Mouse (Mus musculus): ENCODE data around the gene D430041D05Rik. TPM values are rescaled to one million over a fixed set of nuclear protein-coding genes. Genes with fewer than 3 reads are reported as not detected.
"Not testable (repeated sequence)": the region's sequence is repeated elsewhere in the genome, so short reads cannot be mapped to it uniquely, and the experiment has no call there.

D430041D05Rik gene
- polyA plus RNA-seq, 1 experiment = not detected

GRCm38 (mm10) chr2:104122505-104123378 lies 288.1 kb downstream of the D430041D05Rik start, which contains the start of gene A930018P22Rik:
TSS of gene A930018P22Rik (plus strand) at chr2:104122769.
- 0 out of 2 replicates have a peak, but pooled peaks cover 3% of the 10 kb centered on the region for H3K4me1 ChIP-seq (ENCODE audit: control insufficient read depth, insufficient read depth, low read length)

GRCm38 (mm10) chr2:104121681-104122504 lies 288.9 kb downstream of the D430041D05Rik start:
- H3K4me3 ChIP-seq (ENCODE audit: insufficient read depth, low read length) = no peak overlapping the region

More at GRCm38 (mm10) chr2:104122505-104123378, 288.1 kb downstream of the D430041D05Rik start, which contains the start of gene A930018P22Rik:
- peak within 1 kb of the TSS; percentile 55 for H3K4me3 ChIP-seq (ENCODE audit: insufficient read depth, low read length)
- H3K27ac ChIP-seq (ENCODE audit: insufficient read depth, low read length) = peak within 1 kb of the TSS; percentile 14; the same call in 1 of the 2 replicates
- TF ChIP-seq POLR2A (IDR thresholded peaks at IDR 0.05; ENCODE audit: low read depth, low read length) (no peak), CTCF (IDR thresholded peaks at IDR 0.05; ENCODE audit: borderline replicate concordance, insufficient read depth, low read length) (no peak)

DNA sequence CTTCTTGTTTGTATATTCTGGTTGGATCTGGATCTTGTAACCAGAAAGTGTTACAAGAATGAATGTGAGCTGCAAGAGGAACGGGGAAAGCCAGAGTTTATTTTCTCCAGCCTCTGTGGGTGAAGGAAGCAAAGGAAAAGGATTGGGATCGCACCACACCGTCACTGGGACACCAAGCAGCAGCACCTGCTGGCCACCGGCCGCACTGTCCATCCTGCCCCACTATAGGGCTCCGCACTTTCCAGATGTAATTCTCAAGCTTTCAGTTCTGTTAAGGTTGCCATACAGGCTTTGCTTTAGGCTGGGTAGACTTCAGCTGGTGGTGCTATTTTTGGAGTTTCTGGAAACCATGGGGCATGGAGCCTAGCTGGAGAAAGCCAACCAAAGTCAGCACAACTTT lies 290.5 kb downstream of the D430041D05Rik start:
- TF ChIP-seq CTCF (IDR thresholded peaks at IDR 0.05; ENCODE audit: borderline replicate concordance, insufficient read depth, low read length) = no peak
- no peak for TF ChIP-seq POLR2A (IDR thresholded peaks at IDR 0.05; ENCODE audit: low read depth, low read length)
- no peak overlapping the region for H3K27ac ChIP-seq (ENCODE audit: insufficient read depth, low read length)
- no peaks in the 10 kb centered on the region for H3K4me1 ChIP-seq (ENCODE audit: control insufficient read depth, insufficient read depth, low read length)
- no peak overlapping the region for H3K4me3 ChIP-seq (ENCODE audit: insufficient read depth, low read length)

More at GRCm38 (mm10) chr2:104121681-104122504, 288.9 kb downstream of the D430041D05Rik start:
- H3K27ac ChIP-seq (ENCODE audit: insufficient read depth, low read length) = peak overlapping the region; percentile 14; the same call in 1 of the 2 replicates
- 0 out of 2 replicates have a peak, but pooled peaks cover 3% of the 10 kb centered on the region for H3K4me1 ChIP-seq (ENCODE audit: control insufficient read depth, insufficient read depth, low read length)
- TF ChIP-seq POLR2A (IDR thresholded peaks at IDR 0.05; ENCODE audit: low read depth, low read length) = no peak
- no peak for TF ChIP-seq CTCF (IDR thresholded peaks at IDR 0.05; ENCODE audit: borderline replicate concordance, insufficient read depth, low read length)

- no peak overlapping the region for H3K27ac ChIP-seq (ENCODE audit: insufficient read depth, low read length)
- no peak overlapping the region for H3K4me3 ChIP-seq (ENCODE audit: insufficient read depth, low read length)
- TF ChIP-seq POLR2A (IDR thresholded peaks at IDR 0.05; ENCODE audit: low read depth, low read length) = no peak
- no peak for TF ChIP-seq CTCF (IDR thresholded peaks at IDR 0.05; ENCODE audit: borderline replicate concordance, insufficient read depth, low read length)
- H3K4me1 ChIP-seq (ENCODE audit: control insufficient read depth, insufficient read depth, low read length) = no peaks in the 10 kb centered on the region
Measured at GRCm38 (mm10) chr2:104119097-104119496, 291.7 kb downstream of the D430041D05Rik start.

DNA sequence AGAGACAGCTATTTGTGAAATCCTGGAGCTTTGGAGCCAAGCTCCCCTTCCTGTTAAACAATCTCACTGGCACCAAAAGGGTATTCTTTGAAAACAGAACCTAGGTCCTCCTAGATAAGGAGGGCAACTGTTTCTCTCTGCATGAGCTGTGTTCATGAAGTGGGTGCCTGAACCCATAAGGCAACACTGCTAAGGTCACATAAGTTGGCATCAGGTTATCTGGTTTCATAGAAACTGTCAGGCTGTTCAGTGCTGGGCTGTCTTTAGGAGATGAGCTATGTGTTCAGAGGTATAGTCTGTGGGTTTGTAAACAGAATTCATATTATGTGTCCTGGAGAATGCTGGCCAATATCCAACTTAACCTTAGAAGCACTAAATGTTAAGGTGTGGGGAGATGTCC lies 293.6 kb downstream of the D430041D05Rik start:
- not testable (repeated sequence) for H3K4me1 ChIP-seq (ENCODE audit: control insufficient read depth, insufficient read depth, low read length); H3K27ac ChIP-seq (ENCODE audit: insufficient read depth, low read length)

GRCm38 (mm10) chr2:104114898-104115297 lies 295.9 kb downstream of the D430041D05Rik start:
- H3K4me3 ChIP-seq (ENCODE audit: insufficient read depth, low read length) = no peak overlapping the region
- TF ChIP-seq CTCF (IDR thresholded peaks at IDR 0.05; ENCODE audit: borderline replicate concordance, insufficient read depth, low read length) (no peak), POLR2A (IDR thresholded peaks at IDR 0.05; ENCODE audit: low read depth, low read length) (no peak)
- no peaks in the 10 kb centered on the region; the same call in 1 of the 2 replicates for H3K4me1 ChIP-seq (ENCODE audit: control insufficient read depth, insufficient read depth, low read length)
- no peak overlapping the region for H3K27ac ChIP-seq (ENCODE audit: insufficient read depth, low read length)

More for the DNA sequence above, 293.6 kb downstream of the D430041D05Rik start:
- H3K4me3 ChIP-seq (ENCODE audit: insufficient read depth, low read length) = not testable (repeated sequence)

DNA sequence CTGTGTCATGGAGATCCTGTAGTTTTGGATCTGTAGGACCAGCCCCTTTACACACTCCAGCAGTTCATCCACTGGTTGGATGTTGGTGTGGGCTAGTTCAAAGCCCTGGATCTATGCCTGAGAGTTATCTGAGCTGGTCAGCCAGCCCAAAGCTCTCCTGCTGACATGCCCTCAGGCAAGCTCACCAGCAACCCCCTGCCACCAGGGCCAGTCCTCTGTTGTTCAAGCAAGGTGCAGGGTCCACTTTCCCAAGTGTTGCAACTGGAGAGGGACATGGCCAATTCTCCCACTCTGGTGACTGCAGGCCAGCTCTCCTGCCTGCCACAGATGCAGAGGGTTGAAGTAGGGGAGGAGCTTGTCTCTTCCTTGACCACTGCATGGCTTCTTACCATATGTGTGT lies 297.2 kb downstream of the D430041D05Rik start:
- not testable (repeated sequence) for H3K4me3 ChIP-seq (ENCODE audit: insufficient read depth, low read length); H3K27ac ChIP-seq (ENCODE audit: insufficient read depth, low read length); H3K4me1 ChIP-seq (ENCODE audit: control insufficient read depth, insufficient read depth, low read length)

- not testable (repeated sequence) for H3K4me1 ChIP-seq (ENCODE audit: control insufficient read depth, insufficient read depth, low read length); H3K4me3 ChIP-seq (ENCODE audit: insufficient read depth, low read length); H3K27ac ChIP-seq (ENCODE audit: insufficient read depth, low read length)
Measured at GRCm38 (mm10) chr2:104111170-104111797, 299.5 kb downstream of the D430041D05Rik start.

DNA sequence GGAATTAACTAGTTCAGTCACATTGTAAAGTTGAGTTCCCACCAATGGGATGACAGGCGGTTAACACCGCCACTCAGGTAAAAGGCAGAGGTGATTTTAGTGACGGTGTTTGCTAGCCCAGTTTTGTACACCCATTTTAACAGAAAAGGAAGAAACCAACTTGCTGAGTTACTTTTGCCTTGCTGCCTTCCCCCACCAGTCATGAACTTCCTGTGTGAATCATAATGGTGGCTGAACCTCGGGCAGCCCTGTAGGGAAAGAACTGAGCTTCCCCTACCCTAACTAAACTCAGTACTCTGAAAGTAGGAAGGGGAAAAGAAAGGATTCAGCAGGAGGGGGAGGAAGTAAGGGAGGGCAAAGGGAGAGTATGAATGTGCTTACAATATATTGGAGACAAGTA lies 300.8 kb downstream of the D430041D05Rik start:
- no peak overlapping the region for H3K4me3 ChIP-seq (ENCODE audit: insufficient read depth, low read length)
- TF ChIP-seq CTCF (IDR thresholded peaks at IDR 0.05; ENCODE audit: borderline replicate concordance, insufficient read depth, low read length) (no peak), POLR2A (IDR thresholded peaks at IDR 0.05; ENCODE audit: low read depth, low read length) (no peak)
- peak overlapping the region; percentile 35 for H3K27ac ChIP-seq (ENCODE audit: insufficient read depth, low read length)
- peaks cover 6% of the 10 kb centered on the region; the same call in 1 of the 2 replicates for H3K4me1 ChIP-seq (ENCODE audit: control insufficient read depth, insufficient read depth, low read length)
